Mouse (Mus musculus) spleen, adult 2 months (tissue): ENCODE data around the gene Sh3d19.

Experiments used
- CTCF ChIP-seq: fragments of 200-500 bp; IDR thresholded peaks from 2 replicates; pipeline ENCODE4 v1.5.1; 2011; ENCODE audit warnings: mild to moderate bottlenecking, inconsistent platforms; ENCODE audit not compliant: insufficient read depth, insufficient read length, insufficient replicate concordance; ENCODE audit errors: extremely low read depth
- POLR2A ChIP-seq: fragments of 200-500 bp; IDR thresholded peaks from 2 replicates; pipeline ENCODE4 v1.6.1; 2011; ENCODE audit warnings: low read depth, low read length, inconsistent platforms

DNA sequence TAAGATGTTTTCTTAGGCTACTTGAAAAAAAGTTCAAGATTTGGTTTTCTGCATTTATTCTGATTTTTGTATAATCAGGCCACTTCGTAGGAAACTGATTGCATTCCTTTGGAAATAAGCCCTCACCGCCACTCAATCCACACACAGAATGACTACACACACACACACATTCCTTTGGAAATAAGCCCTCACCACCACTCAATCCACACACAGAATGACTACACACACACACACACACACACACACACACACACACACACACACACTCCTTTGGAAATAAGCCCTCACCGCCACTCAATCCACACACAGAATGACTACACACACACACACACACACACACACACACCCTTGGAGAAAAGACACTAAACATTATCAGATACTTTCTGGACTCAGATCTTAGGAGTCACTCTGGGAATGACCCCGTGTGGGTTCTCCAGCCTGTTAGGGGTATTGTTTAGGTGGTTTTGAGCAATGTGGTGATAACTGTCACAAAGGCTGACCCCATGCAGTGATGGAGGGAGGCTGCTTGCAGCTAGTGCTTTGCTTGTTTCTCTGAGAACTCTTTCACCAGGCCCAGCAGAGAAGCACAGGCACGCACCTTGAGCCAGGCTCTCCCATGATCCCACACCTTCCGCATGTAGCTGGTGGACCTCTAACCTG, 86.7 kb downstream of the Sh3d19 start:
- TF ChIP-seq CTCF (no peak), POLR2A (no peak)
